Mouse (Mus musculus): ENCODE data around the gene Cachd1. TPM values are rescaled to one million over a fixed set of nuclear protein-coding genes. Genes with fewer than 3 reads are reported as not detected.

Cachd1 gene
- polyA plus RNA-seq, 1 experiment: 37.6 TPM

GRCm38 (mm10) chr4:100910605-100911330 lies 134.3 kb downstream of the Cachd1 start:
- Histone ChIP-seq H3K4me1 (ENCODE audit: control insufficient read depth, insufficient read depth, low read length) (no peaks in the 10 kb centered on the region; the same call in 1 of the 2 replicates), H3K27ac (ENCODE audit: insufficient read depth, low read length) (no peak overlapping the region)

DNA sequence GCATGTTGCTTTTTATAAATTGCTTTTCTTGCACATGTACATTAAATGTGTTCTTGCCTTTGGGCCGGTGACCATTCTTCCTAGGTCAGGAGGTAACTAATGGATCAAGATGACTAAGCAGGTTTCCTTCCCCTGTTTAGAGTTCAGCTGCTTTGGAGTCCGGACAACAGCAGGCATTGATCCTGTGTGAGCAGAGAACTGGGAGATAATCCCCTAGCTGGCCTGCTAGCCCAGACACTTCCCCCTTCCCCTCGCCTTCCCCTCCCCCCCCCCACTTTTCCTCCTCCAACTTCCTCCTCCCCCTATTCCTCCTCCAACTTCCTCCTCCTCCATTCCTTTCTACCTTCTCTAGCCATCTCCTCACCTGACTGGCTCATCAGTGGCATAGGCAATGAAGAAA lies 135.2 kb downstream of the Cachd1 start:
- no peak for TF ChIP-seq POLR2A (IDR thresholded peaks at IDR 0.05; ENCODE audit: low read depth, low read length)
- no peak for TF ChIP-seq CTCF (IDR thresholded peaks at IDR 0.05; ENCODE audit: borderline replicate concordance, insufficient read depth, low read length)
- no peak overlapping the region for H3K27ac ChIP-seq (ENCODE audit: insufficient read depth, low read length)
- H3K4me1 ChIP-seq (ENCODE audit: control insufficient read depth, insufficient read depth, low read length): no peaks in the 10 kb centered on the region; the same call in 1 of the 2 replicates
- no peak overlapping the region for H3K4me3 ChIP-seq (ENCODE audit: insufficient read depth, low read length)

More at GRCm38 (mm10) chr4:100910605-100911330, 134.3 kb downstream of the Cachd1 start:
- TF ChIP-seq CTCF (IDR thresholded peaks at IDR 0.05; ENCODE audit: borderline replicate concordance, insufficient read depth, low read length) (no peak), POLR2A (IDR thresholded peaks at IDR 0.05; ENCODE audit: low read depth, low read length) (no peak)
- H3K4me3 ChIP-seq (ENCODE audit: insufficient read depth, low read length): no peak overlapping the region

GRCm38 (mm10) chr4:100913666-100914065 lies 137.2 kb downstream of the Cachd1 start:
- H3K4me1 ChIP-seq (ENCODE audit: control insufficient read depth, insufficient read depth, low read length): no peaks in the 10 kb centered on the region; the same call in 1 of the 2 replicates
- H3K27ac ChIP-seq (ENCODE audit: insufficient read depth, low read length): no peak overlapping the region
- TF ChIP-seq POLR2A (IDR thresholded peaks at IDR 0.05; ENCODE audit: low read depth, low read length) (no peak), CTCF (IDR thresholded peaks at IDR 0.05; ENCODE audit: borderline replicate concordance, insufficient read depth, low read length) (no peak)
- no peak overlapping the region for H3K4me3 ChIP-seq (ENCODE audit: insufficient read depth, low read length)

DNA sequence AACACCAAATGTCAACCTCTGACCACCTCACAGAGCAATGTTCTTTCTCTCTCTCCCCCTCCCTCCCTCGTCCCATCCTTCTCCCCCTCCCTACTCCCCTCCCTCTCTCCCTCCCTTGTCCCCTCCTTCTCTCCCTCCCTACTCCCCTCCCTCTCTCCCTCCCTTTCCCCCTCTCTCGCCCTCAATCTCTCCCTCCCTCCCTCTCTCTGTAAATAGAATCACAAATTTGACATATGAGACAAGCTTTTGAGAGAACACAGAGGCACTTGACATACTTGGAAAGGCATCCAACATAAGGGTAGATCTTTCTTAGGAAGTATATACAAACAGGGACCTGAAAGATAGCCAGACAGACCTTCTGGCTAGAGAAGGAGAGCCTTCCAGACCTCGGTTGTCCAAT lies 138.1 kb downstream of the Cachd1 start:
- no peak overlapping the region for H3K4me3 ChIP-seq (ENCODE audit: insufficient read depth, low read length)
- no peaks in the 10 kb centered on the region; the same call in 1 of the 2 replicates for H3K4me1 ChIP-seq (ENCODE audit: control insufficient read depth, insufficient read depth, low read length)

GRCm38 (mm10) chr4:100915093-100915492 lies 138.6 kb downstream of the Cachd1 start:
- TF ChIP-seq CTCF (IDR thresholded peaks at IDR 0.05; ENCODE audit: borderline replicate concordance, insufficient read depth, low read length): no peak
- Histone ChIP-seq H3K27ac (ENCODE audit: insufficient read depth, low read length) (no peak overlapping the region), H3K4me3 (ENCODE audit: insufficient read depth, low read length) (no peak overlapping the region), H3K4me1 (ENCODE audit: control insufficient read depth, insufficient read depth, low read length) (no peaks in the 10 kb centered on the region)

More for the DNA sequence above, 138.1 kb downstream of the Cachd1 start:
- no peak overlapping the region for H3K27ac ChIP-seq (ENCODE audit: insufficient read depth, low read length)
- TF ChIP-seq CTCF (IDR thresholded peaks at IDR 0.05; ENCODE audit: borderline replicate concordance, insufficient read depth, low read length): no peak
- no peak for TF ChIP-seq POLR2A (IDR thresholded peaks at IDR 0.05; ENCODE audit: low read depth, low read length)

- TF ChIP-seq POLR2A (IDR thresholded peaks at IDR 0.05; ENCODE audit: low read depth, low read length) (no peak), CTCF (IDR thresholded peaks at IDR 0.05; ENCODE audit: borderline replicate concordance, insufficient read depth, low read length) (no peak)
- no peaks in the 10 kb centered on the region for H3K4me1 ChIP-seq (ENCODE audit: control insufficient read depth, insufficient read depth, low read length)
- no peak overlapping the region for H3K4me3 ChIP-seq (ENCODE audit: insufficient read depth, low read length)
- H3K27ac ChIP-seq (ENCODE audit: insufficient read depth, low read length): no peak overlapping the region
Observed at GRCm38 (mm10) chr4:100917511-100917910, 141.0 kb downstream of the Cachd1 start.

GRCm38 (mm10) chr4:100920413-100920812 lies 143.9 kb downstream of the Cachd1 start:
- no peak for TF ChIP-seq POLR2A (IDR thresholded peaks at IDR 0.05; ENCODE audit: low read depth, low read length)
- no peak for TF ChIP-seq CTCF (IDR thresholded peaks at IDR 0.05; ENCODE audit: borderline replicate concordance, insufficient read depth, low read length)
- Histone ChIP-seq H3K4me3 (ENCODE audit: insufficient read depth, low read length) (no peak overlapping the region), H3K4me1 (ENCODE audit: control insufficient read depth, insufficient read depth, low read length) (no peaks in the 10 kb centered on the region), H3K27ac (ENCODE audit: insufficient read depth, low read length) (no peak overlapping the region)

GRCm38 (mm10) chr4:100922816-100923554 lies 146.5 kb downstream of the Cachd1 start:
- no peak for TF ChIP-seq POLR2A (IDR thresholded peaks at IDR 0.05; ENCODE audit: low read depth, low read length)
- no peak for TF ChIP-seq CTCF (IDR thresholded peaks at IDR 0.05; ENCODE audit: borderline replicate concordance, insufficient read depth, low read length)
- Histone ChIP-seq H3K4me3 (ENCODE audit: insufficient read depth, low read length) (no peak overlapping the region), H3K4me1 (ENCODE audit: control insufficient read depth, insufficient read depth, low read length) (no peaks in the 10 kb centered on the region), H3K27ac (ENCODE audit: insufficient read depth, low read length) (no peak overlapping the region; the same call in 1 of the 2 replicates)

DNA sequence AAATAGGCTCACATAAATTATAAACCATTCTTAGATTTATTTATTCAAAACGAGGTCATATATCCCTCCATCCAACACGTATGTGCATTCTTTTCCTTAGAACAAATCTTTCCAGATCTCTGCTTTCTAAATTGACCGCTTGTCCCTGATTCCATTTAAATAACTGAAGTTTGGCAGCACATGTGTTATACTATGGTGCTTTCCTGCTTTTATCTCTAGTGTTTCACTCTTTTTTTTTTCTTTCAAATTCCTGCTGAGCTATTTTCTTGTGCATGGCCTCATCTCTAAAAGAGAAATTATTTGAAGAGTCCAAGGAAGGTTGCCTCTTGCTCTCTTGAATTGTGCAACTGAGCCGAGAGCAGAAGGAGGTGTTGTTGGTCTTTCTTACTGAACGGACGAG lies 147.1 kb downstream of the Cachd1 start:
- Histone ChIP-seq H3K4me1 (ENCODE audit: control insufficient read depth, insufficient read depth, low read length) (no peaks in the 10 kb centered on the region), H3K4me3 (ENCODE audit: insufficient read depth, low read length) (no peak overlapping the region), H3K27ac (ENCODE audit: insufficient read depth, low read length) (no peak overlapping the region; the same call in 1 of the 2 replicates)
- TF ChIP-seq CTCF (IDR thresholded peaks at IDR 0.05; ENCODE audit: borderline replicate concordance, insufficient read depth, low read length) (no peak), POLR2A (IDR thresholded peaks at IDR 0.05; ENCODE audit: low read depth, low read length) (no peak)

DNA sequence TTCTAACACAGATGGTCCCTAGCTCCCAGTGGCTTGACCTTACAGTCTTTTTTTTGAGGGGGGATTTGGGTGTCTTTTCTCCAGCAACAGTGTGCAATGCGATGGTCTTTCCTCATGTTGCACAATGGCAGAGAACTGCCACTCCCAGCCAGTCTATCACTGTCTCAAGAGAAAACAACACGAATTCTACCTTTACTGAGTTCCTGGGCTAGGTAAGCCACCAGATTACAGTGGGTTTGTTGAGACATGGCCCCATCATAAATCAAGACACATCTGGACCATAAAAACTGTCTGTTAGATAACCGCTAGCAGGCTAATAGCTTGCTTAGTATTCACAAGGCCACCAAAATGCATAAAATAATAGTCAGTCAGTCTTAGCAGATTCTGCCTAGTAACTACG lies 147.8 kb downstream of the Cachd1 start:
- Histone ChIP-seq H3K4me1 (ENCODE audit: control insufficient read depth, insufficient read depth, low read length) (no peaks in the 10 kb centered on the region), H3K27ac (ENCODE audit: insufficient read depth, low read length) (no peak overlapping the region), H3K4me3 (ENCODE audit: insufficient read depth, low read length) (no peak overlapping the region)
- no peak for TF ChIP-seq POLR2A (IDR thresholded peaks at IDR 0.05; ENCODE audit: low read depth, low read length)
- no peak for TF ChIP-seq CTCF (IDR thresholded peaks at IDR 0.05; ENCODE audit: borderline replicate concordance, insufficient read depth, low read length)

All from embryonic fibroblast, embryonic 13.5 days (primary cell).